Mouse (Mus musculus) embryonic fibroblast, embryonic 13.5 days (primary cell): ENCODE measurements around the gene Agpat2.

Source experiments
- CTCF ChIP-seq: IDR thresholded peaks from 2 replicates; pipeline ENCODE4 v1.5.1; 2011; ENCODE audit warnings: mild to moderate bottlenecking, control low read depth, low read length, moderate library complexity, borderline replicate concordance; ENCODE audit not compliant: insufficient read depth
- POLR2A ChIP-seq: IDR thresholded peaks from 2 replicates; pipeline ENCODE4 v1.6.1; 2011; ENCODE audit warnings: low read depth, mild to moderate bottlenecking, control low read depth, low read length, moderate library complexity

GRCm38 (mm10) chr2:26605331-26605730, 1.1 kb upstream of the Agpat2 start:
- TF ChIP-seq CTCF = no peak
- TF ChIP-seq POLR2A = no peak
